Mouse (Mus musculus) cerebellum, adult 2 months (tissue): ENCODE data around the gene 1700011L22Rik.

Experiments
- CTCF ChIP-seq: fragments of 200-500 bp; IDR thresholded peaks from 2 replicates; pipeline ENCODE4 v1.5.1; 2011; ENCODE audit warnings: low read depth, mild to moderate bottlenecking, control low read depth, low read length, moderate library complexity, borderline replicate concordance; ENCODE audit not compliant: insufficient read depth
- POLR2A ChIP-seq: fragments of 200-500 bp; IDR thresholded peaks from 2 replicates; pipeline ENCODE4 v1.6.1; 2011; ENCODE audit warnings: low read length, control low read depth, borderline replicate concordance; ENCODE audit not compliant: insufficient read depth

- TF ChIP-seq CTCF: no peak
- TF ChIP-seq POLR2A: no peak
Measured at GRCm38 (mm10) chr8:79162533-79163308, 85.6 kb downstream of the 1700011L22Rik start.
